Mouse (Mus musculus): ENCODE measurements at regions not wholly inside any gene's neighbourhood (a gene's known extent, or its start where the extent isn't known, plus 50 kb on each side); places are given as distances from the start of the nearest gene placed in this dataset.
A peak's percentile ranks its signal among the peaks of the same experiment; 100 is the strongest.

- Histone ChIP-seq H3K27ac (ENCODE audit: control insufficient read depth, low read depth, low read length) (no peak overlapping the region), H3K4me3 (ENCODE audit: control insufficient read depth in 1 of 2, insufficient read depth in 1 of 2, low read depth in 2 of 2, low read length in 2 of 2) (no peak overlapping the region), H3K9ac (ENCODE audit: control insufficient read depth, low read depth, low read length, poor library complexity, severe bottlenecking) (no peak overlapping the region), H3K27me3 (ENCODE audit: control insufficient read depth in 1 of 2, insufficient read depth in 2 of 2, low read length in 2 of 2) (no peaks in the 10 kb centered on the region), H3K9me3 (replicated peaks; ENCODE audit: insufficient read depth, low read length) (no peaks in the 10 kb centered on the region), H3K36me3 (ENCODE audit: control insufficient read depth in 1 of 2, insufficient read depth in 2 of 2, low read length in 2 of 2) (no peaks in the 10 kb centered on the region), H3K79me2 (ENCODE audit: control insufficient read depth, insufficient read depth, low read length, poor library complexity) (no peaks in the 10 kb centered on the region), H3K4me1 (ENCODE audit: control insufficient read depth in 1 of 2, insufficient read depth in 2 of 2, low read length in 2 of 2) (no peaks in the 10 kb centered on the region)
- TF ChIP-seq NRF1 (IDR thresholded peaks at IDR 0.05; ENCODE audit: insufficient read depth, low read depth, low read length, poor library complexity, severe bottlenecking) (no peak), ZNF384 (IDR thresholded peaks at IDR 0.05; ENCODE audit: low read depth, low read length) (no peak), POLR2A (IDR thresholded peaks at IDR 0.05; ENCODE audit: control insufficient read depth in 1 of 2, insufficient read depth in 1 of 2, low read depth in 1 of 2, low read length in 2 of 2, poor library complexity in 1 of 2) (no peak), EP300 (IDR thresholded peaks at IDR 0.05; ENCODE audit: low read depth in 1 of 2, low read length in 2 of 2) (no peak), BHLHE40 (IDR thresholded peaks at IDR 0.05; ENCODE audit: borderline replicate concordance, low read depth, low read length) (no peak), POLR2AphosphoS5 (IDR thresholded peaks at IDR 0.05; ENCODE audit: borderline replicate concordance, low read depth, low read length) (no peak), CHD2 (IDR thresholded peaks at IDR 0.05; ENCODE audit: low read length) (no peak), MYC (IDR thresholded peaks at IDR 0.05; ENCODE audit: low read depth, low read length) (no peak), ZKSCAN1 (IDR thresholded peaks at IDR 0.05; ENCODE audit: low read depth, low read length) (no peak), ZC3H11A (IDR thresholded peaks at IDR 0.05; ENCODE audit: low read depth, low read length) (no peak)
- DNase-seq (ENCODE audit: low read depth, low spot score), result no peak
Measured at GRCm38 (mm10) chr11:28993270-28993847, 137.2 kb upstream of the Pnpt1 start.

- H3K4me1 ChIP-seq (ENCODE audit: control insufficient read depth in 1 of 2, insufficient read depth in 2 of 2, low read length in 2 of 2), result no peaks in the 10 kb centered on the region
- no peaks in the 10 kb centered on the region for H3K9me3 ChIP-seq (replicated peaks; ENCODE audit: insufficient read depth, low read length)
- no peak overlapping the region for H3K9ac ChIP-seq (ENCODE audit: control insufficient read depth, low read depth, low read length, poor library complexity, severe bottlenecking)
- no peaks in the 10 kb centered on the region for H3K79me2 ChIP-seq (ENCODE audit: control insufficient read depth, insufficient read depth, low read length, poor library complexity)
- H3K27me3 ChIP-seq (ENCODE audit: control insufficient read depth in 1 of 2, insufficient read depth in 2 of 2, low read length in 2 of 2), result no peaks in the 10 kb centered on the region; a peak in 1 of 4 replicates
- H3K4me3 ChIP-seq (ENCODE audit: control insufficient read depth in 1 of 2, insufficient read depth in 1 of 2, low read depth in 2 of 2, low read length in 2 of 2), result no peak overlapping the region
- peak; percentile 0 for DNase-seq (ENCODE audit: low read depth, low spot score)
- no peaks in the 10 kb centered on the region for H3K36me3 ChIP-seq (ENCODE audit: control insufficient read depth in 1 of 2, insufficient read depth in 2 of 2, low read length in 2 of 2)
- no peak overlapping the region for H3K27ac ChIP-seq (ENCODE audit: control insufficient read depth, low read depth, low read length)
- no peak for TF ChIP-seq MEF2A (IDR thresholded peaks at IDR 0.05; ENCODE audit: extremely low read depth, insufficient replicate concordance, low read depth, low read length, poor library complexity, severe bottlenecking)
- TF ChIP-seq SIN3A (IDR thresholded peaks at IDR 0.05; ENCODE audit: low read length), result no peak
- TF ChIP-seq NELFE (IDR thresholded peaks at IDR 0.05; ENCODE audit: low read depth, low read length), result no peak
- TF ChIP-seq USF1 (IDR thresholded peaks at IDR 0.05; ENCODE audit: low read depth, low read length), result no peak
- TF ChIP-seq TBP (IDR thresholded peaks at IDR 0.05; ENCODE audit: low read depth, low read length), result no peak
- no peak for TF ChIP-seq HCFC1 (IDR thresholded peaks at IDR 0.05; ENCODE audit: low read depth, low read length)
- no peak for TF ChIP-seq ZC3H11A (IDR thresholded peaks at IDR 0.05; ENCODE audit: low read depth, low read length)
- no peak for TF ChIP-seq ELF1 (IDR thresholded peaks at IDR 0.05; ENCODE audit: low read depth, low read length)
- no peak for TF ChIP-seq ZMIZ1 (IDR thresholded peaks at IDR 0.05; ENCODE audit: low read depth, low read length)
- TF ChIP-seq GATA1 (IDR thresholded peaks at IDR 0.05; ENCODE audit: low read depth, low read length), result no peak
- TF ChIP-seq MYB (IDR thresholded peaks at IDR 0.05; ENCODE audit: low read depth, low read length), result no peak
Measured at GRCm38 (mm10) chr11:28998314-28999106, 132.0 kb upstream of the Pnpt1 start.
